Mouse (Mus musculus) stomach, embryonic 14.5 days (tissue): ENCODE measurements around the gene Hoxc11. TPM values are rescaled to one million over a fixed set of nuclear protein-coding genes. Genes with fewer than 3 reads are reported as not detected.

Experiments
- ATAC-seq: fragments of 200-750 bp; cut with Nextera tagmentation; 2 replicates; pipeline ENCODE4 v1.8.0; 2017; ENCODE audit warnings: low read depth, moderate TSS enrichment; ENCODE audit not compliant: insufficient number of reproducible peaks, insufficient read depth, low FRiP score
- H3K27ac ChIP-seq: fragments of 300-500 bp; sonication (generic); 2 replicates; pipeline ENCODE4 v1.5.1; 2014; ENCODE audit warnings: mild to moderate bottlenecking, low read length, moderate library complexity, mixed read lengths
- H3K27me3 ChIP-seq: fragments of 300-500 bp; sonication (generic); 2 replicates; pipeline ENCODE4 v1.6.1; 2014; ENCODE audit warnings: low read length, control low read depth, mixed read lengths; ENCODE audit not compliant: control insufficient read depth, insufficient read depth
- H3K36me3 ChIP-seq: fragments of 300-500 bp; sonication (generic); 2 replicates; pipeline ENCODE4 v1.6.1; 2014; ENCODE audit warnings: mild to moderate bottlenecking, control low read depth, low read length, moderate library complexity, mixed read lengths; ENCODE audit not compliant: control insufficient read depth, insufficient read depth
- H3K4me1 ChIP-seq: fragments of 300-500 bp; sonication (generic); 2 replicates; pipeline ENCODE4 v1.6.1; 2014; ENCODE audit warnings: low read length, control low read depth, mixed read lengths; ENCODE audit not compliant: control insufficient read depth, insufficient read depth
- H3K4me2 ChIP-seq: fragments of 300-500 bp; sonication (generic); replicated peaks from 2 replicates; pipeline ENCODE4 v1.6.1; 2014; ENCODE audit warnings: low read depth, low read length, control low read depth
- H3K4me3 ChIP-seq: fragments of 300-500 bp; sonication (generic); 2 replicates; pipeline ENCODE4 v1.5.1; 2014; ENCODE audit warnings: low read depth, low read length, control low read depth
- H3K9ac ChIP-seq: fragments of 300-500 bp; sonication (generic); replicated peaks from 2 replicates; pipeline ENCODE4 v1.6.1; 2014; ENCODE audit warnings: low read depth, mild to moderate bottlenecking, control low read depth, low read length, moderate library complexity, mixed read lengths
- H3K9me3 ChIP-seq: fragments of 300-500 bp; sonication (generic); 2 replicates; pipeline ENCODE4 v1.6.1; 2016; ENCODE audit warnings: low read depth, low read length, control low read depth; ENCODE audit not compliant: control insufficient read depth
- WGBS: fragments of 180-500 bp; shearing (Covaris S2); extraction: QIAGEN DNeasy Blood & Tissue Kit; methylation state at CpG from one replicate; pipeline ENCODE4 v1.1.7; 2014; 5-methylcytosine and 5-hydroxymethylcytosine counted together
- polyA plus RNA-seq: library from polyadenylated mRNA; unstranded; fragments of >200 nt; fragmentation: Nextera tagmentation; extraction: Ambion mirVana; gene quantifications from 2 replicates; pipeline ENCODE4 v1.2.1, GENCODE M21; 2014

The Hoxc11 gene
- polyA plus RNA-seq, 1 experiment from 2014 or later = not detected

DNA sequence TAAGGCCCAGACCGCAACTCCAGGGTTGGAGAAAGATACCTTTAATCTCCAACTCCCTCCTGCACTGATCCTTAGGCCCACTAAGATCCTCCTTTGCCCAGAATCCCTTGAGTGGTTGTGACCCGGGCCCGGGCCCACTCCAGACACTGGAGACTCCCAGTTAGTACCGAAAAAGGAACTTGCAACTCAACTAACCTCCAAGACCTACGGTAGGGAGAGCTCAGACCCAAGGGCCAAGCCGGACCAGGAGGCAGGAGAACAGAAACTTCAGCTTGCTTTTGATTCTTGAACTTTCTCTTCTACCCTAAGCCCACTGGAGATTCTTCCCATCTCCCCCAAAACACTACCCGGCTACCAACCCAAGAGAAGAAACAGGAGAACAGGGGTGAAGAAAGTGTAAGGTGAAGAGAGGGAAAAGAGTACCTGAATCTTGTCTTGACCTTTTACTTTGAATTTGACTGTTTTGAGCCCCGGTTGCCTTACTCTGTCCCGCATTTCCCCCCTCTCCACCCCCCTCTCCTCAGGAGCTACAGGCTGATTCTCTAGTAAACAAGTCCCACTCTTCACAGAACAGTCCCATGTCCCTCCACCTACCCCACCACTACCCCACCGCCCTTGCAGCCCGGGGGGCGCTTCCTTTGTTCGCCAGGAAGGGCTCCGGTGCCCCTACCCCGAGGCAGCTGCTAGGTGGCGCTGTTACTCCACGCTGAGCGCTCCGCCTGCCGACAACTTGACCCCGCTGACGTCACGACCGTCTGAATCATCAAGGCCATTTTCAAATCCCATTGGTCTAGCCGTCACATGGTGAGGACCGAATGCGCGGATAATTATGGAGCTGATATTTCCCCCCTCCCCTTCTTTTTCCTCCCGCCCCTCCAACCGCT lies 11.9 kb downstream of the Hoxc11 start:
- Histone ChIP-seq H3K27me3 (peaks cover 83% of the 10 kb centered on the region), H3K4me2 (peak overlapping the region; percentile 1; the same call in 1 of the 2 replicates), H3K9me3 (no peaks in the 10 kb centered on the region), H3K4me3 (no peak overlapping the region), H3K27ac (no peak overlapping the region), H3K4me1 (no peaks in the 10 kb centered on the region; the same call in 1 of the 2 replicates), H3K9ac (no peak overlapping the region), H3K36me3 (no peaks in the 10 kb centered on the region)
- ATAC-seq = peak; percentile 56; the same call in 1 of the 2 replicates
- 5% methylated on average over 29 of the region's 30 CpGs for WGBS

DNA sequence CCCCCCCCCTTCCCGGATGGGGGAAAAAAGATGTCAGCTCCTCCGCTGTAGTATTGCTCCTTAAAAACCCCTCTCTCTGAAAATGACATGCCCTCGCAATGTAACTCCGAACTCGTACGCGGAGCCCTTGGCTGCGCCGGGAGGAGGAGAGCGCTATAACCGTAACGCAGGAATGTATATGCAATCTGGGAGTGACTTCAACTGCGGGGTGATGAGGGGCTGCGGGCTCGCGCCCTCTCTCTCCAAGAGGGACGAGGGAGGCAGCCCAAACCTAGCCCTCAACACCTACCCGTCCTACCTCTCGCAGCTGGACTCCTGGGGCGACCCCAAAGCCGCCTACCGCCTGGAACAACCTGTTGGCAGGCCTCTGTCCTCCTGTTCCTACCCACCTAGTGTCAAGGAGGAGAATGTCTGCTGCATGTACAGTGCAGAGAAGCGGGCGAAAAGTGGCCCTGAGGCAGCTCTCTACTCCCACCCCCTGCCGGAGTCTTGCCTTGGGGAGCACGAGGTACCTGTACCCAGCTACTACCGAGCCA lies 12.6 kb downstream of the Hoxc11 start, which contains the start of gene Hoxc10:
Hoxc10 (plus strand) TSS at position 21 of the 536 bp plus-strand sequence.
- Histone ChIP-seq H3K4me1 (no peaks in the 10 kb centered on the region; the same call in 1 of the 2 replicates), H3K9me3 (no peaks in the 10 kb centered on the region), H3K4me3 (no peak within 1 kb of the TSS), H3K36me3 (no peaks in the 10 kb centered on the region), H3K27me3 (peaks cover 84% of the 10 kb centered on the region), H3K27ac (no peak within 1 kb of the TSS), H3K4me2 (peak within 1 kb of the TSS; percentile 1; the same call in 1 of the 2 replicates), H3K9ac (no peak within 1 kb of the TSS)
- ATAC-seq = peak; percentile 30; the same call in 1 of the 2 replicates
- WGBS = 2% methylated on average over 27 of the region's 27 CpGs

DNA sequence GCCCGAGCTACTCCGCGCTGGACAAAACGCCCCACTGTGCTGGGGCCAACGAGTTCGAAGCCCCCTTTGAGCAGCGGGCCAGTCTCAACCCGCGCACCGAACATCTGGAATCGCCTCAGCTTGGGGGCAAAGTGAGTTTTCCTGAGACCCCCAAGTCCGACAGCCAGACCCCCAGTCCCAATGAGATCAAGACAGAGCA lies 13.0 kb downstream of the Hoxc11 start, which contains the start of gene Hoxc5:
Hoxc5 (plus strand) TSS at position 132 of the 199 bp plus-strand sequence.
- Histone ChIP-seq H3K9ac (no peak within 1 kb of the TSS), H3K4me3 (no peak within 1 kb of the TSS), H3K27ac (no peak within 1 kb of the TSS), H3K36me3 (no peaks in the 10 kb centered on the region), H3K4me1 (no peaks in the 10 kb centered on the region; the same call in 1 of the 2 replicates), H3K9me3 (no peaks in the 10 kb centered on the region), H3K27me3 (peaks cover 86% of the 10 kb centered on the region), H3K4me2 (peak within 1 kb of the TSS; percentile 1; the same call in 1 of the 2 replicates)
- no peak for ATAC-seq
- 3% methylated on average over 12 of the region's 12 CpGs for WGBS

DNA sequence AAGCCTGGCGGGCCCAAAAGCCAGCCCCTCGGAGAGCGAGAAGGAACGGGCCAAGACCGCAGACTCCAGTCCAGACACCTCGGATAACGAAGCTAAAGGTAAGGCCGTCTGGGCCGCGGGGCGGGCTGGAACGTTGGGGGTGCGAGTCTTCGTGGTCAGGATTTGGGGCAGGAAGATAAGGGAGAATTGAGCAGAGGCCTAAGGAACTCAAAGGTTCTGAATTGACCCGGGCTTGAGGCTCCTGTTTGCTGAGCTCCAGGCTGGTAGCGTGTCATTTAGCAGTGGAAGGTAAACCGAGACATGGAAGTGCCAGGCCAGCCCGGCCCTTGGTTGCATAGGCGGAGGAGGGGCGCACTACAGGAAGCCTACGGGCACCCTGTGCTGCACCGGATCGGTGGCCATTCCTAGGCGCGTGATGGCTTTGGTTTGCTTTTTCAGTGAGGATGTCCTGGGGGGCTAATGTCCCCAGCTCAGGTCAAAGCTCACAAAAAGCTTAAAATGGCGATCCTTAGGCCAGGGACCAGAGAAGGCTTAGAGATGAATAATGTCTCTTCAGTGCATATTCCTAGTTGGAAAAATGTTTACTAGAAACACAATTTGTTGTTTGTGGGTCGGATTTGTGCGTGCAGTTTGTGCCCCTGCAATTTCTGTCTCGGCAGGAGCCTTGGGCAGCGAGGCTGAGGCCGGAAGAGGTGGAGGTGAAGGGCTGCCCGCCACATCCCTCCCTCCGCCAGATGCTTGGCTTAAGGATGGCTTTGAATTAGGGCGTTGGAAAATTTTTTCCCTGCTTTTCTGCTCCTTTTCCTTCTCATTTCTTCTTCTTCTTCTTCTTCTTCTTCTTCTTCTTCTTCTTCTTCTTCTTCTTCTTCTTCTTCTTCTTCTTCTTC lies 13.5 kb downstream of the Hoxc11 start:
- H3K9me3 ChIP-seq = no peaks in the 10 kb centered on the region
- no peaks in the 10 kb centered on the region; the same call in 1 of the 2 replicates for H3K4me1 ChIP-seq
- H3K9ac ChIP-seq = no peak overlapping the region
- H3K4me2 ChIP-seq = no peak overlapping the region
- H3K27me3 ChIP-seq = peaks cover 86% of the 10 kb centered on the region
- no peak overlapping the region for H3K4me3 ChIP-seq
- no peak overlapping the region for H3K27ac ChIP-seq
- 2% methylated on average over 34 of the region's 34 CpGs for WGBS
- no peaks in the 10 kb centered on the region for H3K36me3 ChIP-seq
- no peak for ATAC-seq

DNA sequence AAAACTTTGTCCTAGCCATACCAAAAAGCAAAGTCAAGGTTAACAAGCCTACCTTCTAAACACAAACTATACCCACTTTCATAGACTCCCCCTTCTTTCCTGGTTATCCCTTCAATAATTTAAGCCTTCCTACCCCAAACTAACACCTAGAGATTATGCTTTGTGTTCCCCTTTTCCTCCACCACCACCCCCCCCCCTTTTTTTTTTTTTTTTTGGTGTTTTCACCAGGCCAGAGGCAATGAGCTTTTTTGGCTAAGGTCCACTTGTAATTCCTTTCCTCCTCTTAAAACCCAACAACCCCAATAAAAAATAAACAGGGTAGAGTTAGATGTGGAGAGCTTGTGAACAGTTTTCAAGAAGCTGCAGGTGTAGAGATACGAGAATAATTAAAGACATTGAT lies 15.1 kb downstream of the Hoxc11 start:
- H3K36me3 ChIP-seq = no peaks in the 10 kb centered on the region
- H3K9me3 ChIP-seq = no peaks in the 10 kb centered on the region
- no peaks in the 10 kb centered on the region; the same call in 1 of the 2 replicates for H3K4me1 ChIP-seq
- no peak overlapping the region for H3K9ac ChIP-seq
- no peak overlapping the region for H3K4me2 ChIP-seq
- ATAC-seq = no peak
- WGBS = 42% methylated on average over 1 of the region's 1 CpGs
- H3K4me3 ChIP-seq = no peak overlapping the region
- H3K27me3 ChIP-seq = peaks cover 93% of the 10 kb centered on the region
- H3K27ac ChIP-seq = no peak overlapping the region

DNA sequence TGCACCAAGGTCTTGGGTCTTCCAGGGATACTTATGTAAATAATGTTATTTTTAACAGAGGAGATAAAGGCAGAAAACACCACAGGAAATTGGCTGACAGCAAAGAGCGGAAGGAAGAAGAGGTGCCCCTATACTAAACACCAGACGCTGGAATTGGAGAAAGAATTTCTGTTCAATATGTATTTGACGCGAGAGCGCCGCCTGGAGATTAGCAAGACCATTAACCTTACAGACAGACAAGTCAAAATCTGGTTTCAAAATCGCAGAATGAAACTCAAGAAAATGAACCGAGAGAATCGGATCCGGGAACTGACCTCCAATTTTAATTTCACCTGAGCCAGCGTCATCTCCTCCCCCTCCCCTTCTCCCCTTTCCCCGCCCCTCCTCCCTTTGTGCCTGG lies 16.5 kb downstream of the Hoxc11 start:
- Histone ChIP-seq H3K4me2 (no peak overlapping the region), H3K4me1 (no peaks in the 10 kb centered on the region; the same call in 1 of the 2 replicates), H3K27ac (no peak overlapping the region), H3K9ac (no peak overlapping the region), H3K4me3 (no peak overlapping the region), H3K36me3 (no peaks in the 10 kb centered on the region), H3K9me3 (no peaks in the 10 kb centered on the region), H3K27me3 (peaks cover 91% of the 10 kb centered on the region)
- ATAC-seq = no peak
- WGBS = 1% methylated on average over 12 of the region's 12 CpGs

DNA sequence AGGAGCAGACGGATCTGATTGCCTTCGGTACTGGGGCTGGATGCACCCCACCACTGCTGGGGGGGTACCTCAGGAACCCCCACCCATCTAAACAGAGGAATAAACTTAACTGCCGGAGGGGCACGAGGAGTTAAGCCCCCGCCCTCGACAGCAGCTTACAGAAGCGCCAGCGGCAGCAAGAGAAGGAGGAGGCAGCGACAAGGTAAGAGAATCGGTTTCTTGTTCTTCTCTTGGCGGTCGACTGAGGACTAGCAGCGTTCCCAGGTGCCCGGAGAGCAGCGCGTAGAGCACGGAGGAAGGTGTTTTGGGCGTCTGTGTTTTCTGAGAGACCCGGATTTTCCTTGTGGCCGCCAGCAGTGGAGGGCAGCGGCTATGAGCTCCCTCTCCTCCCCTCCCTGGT lies 18.0 kb downstream of the Hoxc11 start:
- peaks cover 83% of the 10 kb centered on the region for H3K27me3 ChIP-seq
- H3K27ac ChIP-seq = no peak overlapping the region
- H3K4me3 ChIP-seq = no peak overlapping the region
- H3K4me1 ChIP-seq = no peaks in the 10 kb centered on the region
- no peaks in the 10 kb centered on the region for H3K9me3 ChIP-seq
- no peak for ATAC-seq
- H3K4me2 ChIP-seq = no peak overlapping the region
- no peak overlapping the region for H3K9ac ChIP-seq
- 1% methylated on average over 21 of the region's 21 CpGs for WGBS
- H3K36me3 ChIP-seq = no peaks in the 10 kb centered on the region

DNA sequence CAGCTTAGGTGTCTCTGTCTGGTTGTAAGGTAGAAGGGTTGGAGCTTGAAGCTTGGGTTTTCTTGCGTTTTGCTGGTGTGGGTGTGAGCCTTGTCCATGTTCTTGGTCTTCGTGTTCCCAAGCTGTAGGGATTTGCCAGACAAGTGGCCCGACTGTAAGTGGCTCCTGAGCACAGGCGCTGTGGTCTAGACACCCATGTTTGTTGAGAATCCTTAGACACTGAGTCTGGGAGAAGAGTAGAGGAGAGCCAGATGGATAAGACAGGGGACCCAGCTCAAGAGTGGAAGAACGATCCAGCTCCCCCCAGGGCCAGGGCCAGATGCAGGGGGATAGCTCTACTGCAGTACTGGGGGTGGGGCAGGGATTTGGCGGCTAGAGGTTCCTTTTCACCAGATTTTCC lies 18.5 kb downstream of the Hoxc11 start:
- H3K9me3 ChIP-seq = no peaks in the 10 kb centered on the region
- H3K9ac ChIP-seq = no peak overlapping the region
- H3K27ac ChIP-seq = no peak overlapping the region
- H3K4me2 ChIP-seq = no peak overlapping the region
- H3K4me3 ChIP-seq = no peak overlapping the region
- WGBS = 4% methylated on average over 6 of the region's 6 CpGs
- H3K4me1 ChIP-seq = no peaks in the 10 kb centered on the region
- ATAC-seq = no peak
- H3K36me3 ChIP-seq = no peaks in the 10 kb centered on the region
- H3K27me3 ChIP-seq = peaks cover 83% of the 10 kb centered on the region
